Mouse (Mus musculus) inflammation-experienced regulatory T-cells, adult 6 months (primary cell): ENCODE data around the gene Suds3. TPM values are rescaled to one million over a fixed set of nuclear protein-coding genes. Genes with fewer than 3 reads are reported as not detected.
A peak's percentile ranks its signal among the peaks of the same experiment; 100 is the strongest.

Experiments used
- ATAC-seq: one replicate; pipeline ENCODE4 v1.8.0; 2017
- polyA plus RNA-seq, 3 experiments: library from polyadenylated mRNA; unstranded; fragments of 100-300 nt; shearing (Covaris generic); gene quantifications; one replicate each; pipeline ENCODE4 v1.2.1; 2017

The Suds3 gene
- polyA plus RNA-seq, 3 experiments from 2014 or later = 8.8 to 14.4 (median 11.7) TPM

DNA sequence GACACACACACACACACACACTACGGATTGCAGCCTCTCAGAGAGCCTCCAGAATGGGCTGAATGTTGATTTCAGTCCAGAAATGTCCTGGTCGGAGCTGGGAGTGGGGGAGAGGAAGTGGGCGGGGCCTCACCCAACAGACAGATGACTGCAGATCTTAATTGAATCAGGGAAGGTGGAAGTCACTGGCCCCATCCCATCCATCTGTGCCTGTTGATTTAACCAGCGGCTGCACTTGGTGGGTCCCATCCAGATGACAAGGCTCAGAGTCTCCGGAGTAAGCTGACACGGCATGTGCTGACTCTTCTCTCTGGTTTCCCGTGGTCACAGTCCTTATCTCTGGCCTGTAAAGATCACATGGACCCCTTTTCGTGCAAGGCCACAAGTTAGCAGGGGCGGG lies 20.0 kb upstream of the Suds3 start:
- peak; percentile 35 for ATAC-seq

DNA sequence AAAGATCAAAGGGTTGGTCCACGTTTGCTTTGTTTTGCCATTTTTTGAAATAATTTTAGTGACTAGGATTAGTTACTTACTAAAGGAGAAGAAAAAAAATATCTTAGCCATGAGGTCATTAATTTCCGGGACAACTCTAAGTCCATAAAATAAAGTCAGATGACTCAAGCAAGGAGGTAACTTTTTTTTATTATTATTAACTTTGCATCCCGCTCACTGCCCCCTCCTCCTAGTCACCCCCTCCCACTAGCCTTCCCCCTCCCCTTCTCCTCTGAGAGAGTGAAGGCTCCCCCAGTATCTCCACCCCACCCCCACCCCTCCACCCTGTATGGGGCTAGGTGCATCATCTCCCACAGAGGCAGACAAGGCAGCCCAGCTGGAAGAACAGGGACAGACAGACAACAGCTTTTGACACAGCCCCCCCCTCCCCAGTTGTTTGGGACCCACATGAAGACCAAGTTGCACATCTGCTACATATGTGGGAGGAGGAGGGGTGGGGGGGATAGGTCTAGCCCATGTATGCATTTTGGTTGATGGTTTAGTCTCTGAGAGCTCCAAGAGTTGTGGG lies 19.1 kb upstream of the Suds3 start:
- ATAC-seq = no peak

DNA sequence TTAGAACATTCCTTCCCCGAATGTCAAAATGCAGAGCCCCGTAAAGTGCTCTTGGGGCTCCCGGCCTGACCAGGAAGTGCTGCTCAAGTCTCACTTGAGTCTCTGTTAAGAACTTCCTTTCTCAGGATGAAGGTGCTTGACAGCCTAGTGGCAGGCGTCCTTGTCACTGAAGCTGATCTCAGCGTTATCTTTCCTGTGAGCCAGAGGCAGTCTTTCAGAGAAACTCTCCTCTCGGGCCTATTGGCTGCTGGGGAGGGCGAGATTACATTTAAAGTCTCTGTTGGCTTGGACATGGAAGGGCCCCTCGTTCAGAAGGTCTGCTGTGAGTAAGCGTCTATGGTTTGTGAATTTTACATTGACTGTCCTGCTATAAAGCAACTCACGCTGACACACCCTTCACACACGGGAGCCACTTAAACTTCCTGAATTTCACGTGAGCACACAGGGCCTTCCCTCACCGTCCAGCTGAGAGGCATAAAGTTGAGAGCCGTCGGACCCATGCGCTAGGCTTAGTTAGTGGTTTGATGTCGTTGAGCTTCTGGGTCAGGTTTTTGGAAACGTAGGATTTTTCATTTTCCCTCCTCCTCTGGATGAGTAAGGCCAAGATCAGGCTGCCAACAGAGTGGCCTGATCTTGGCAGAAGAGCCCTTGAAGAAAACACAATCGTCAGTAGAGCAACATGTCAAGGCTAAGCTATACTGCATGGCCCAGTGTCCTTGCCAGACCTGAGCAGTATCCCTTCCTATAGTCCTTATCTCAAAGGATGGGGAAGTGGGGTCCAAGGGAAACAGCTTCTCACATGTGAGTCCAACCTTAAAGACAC lies 18.4 kb upstream of the Suds3 start:
- ATAC-seq = peak; percentile 32

DNA sequence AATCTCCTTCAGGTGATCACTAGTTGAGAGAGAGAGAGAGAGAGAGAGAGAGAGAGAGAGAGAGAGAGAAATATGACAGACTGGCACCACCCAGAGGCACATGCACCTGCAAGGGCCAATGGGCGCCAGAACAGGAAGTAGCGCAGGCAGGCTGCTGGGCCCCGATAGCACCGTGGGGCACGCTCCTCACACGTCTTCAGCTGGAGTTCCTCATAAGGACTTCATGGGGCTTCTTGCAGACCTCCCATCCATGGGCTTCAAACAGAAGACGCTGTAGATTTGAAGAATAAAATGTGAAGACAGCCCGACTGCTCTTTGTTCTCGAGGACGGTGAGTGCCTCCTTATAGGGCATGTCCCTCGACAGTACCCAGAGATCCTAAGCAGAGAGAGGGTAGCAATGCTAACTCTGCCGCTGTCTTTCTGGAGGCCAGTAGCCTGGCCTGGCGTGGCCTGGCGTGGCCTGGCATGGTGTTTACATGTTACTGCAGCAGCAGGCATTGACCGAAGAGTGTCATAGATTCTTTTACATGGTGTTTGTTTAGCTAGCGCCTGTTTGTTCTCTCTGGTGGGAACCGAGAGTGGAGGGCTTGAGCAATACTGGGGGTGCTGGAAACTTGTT lies 17.6 kb upstream of the Suds3 start:
- ATAC-seq = peak; percentile 88

- ATAC-seq = no peak
Measured at GRCm38 (mm10) chr5:117130726-117131125, 14.8 kb upstream of the Suds3 start.

- ATAC-seq = no peak
Measured at GRCm38 (mm10) chr5:117127051-117127450, 11.1 kb upstream of the Suds3 start.

GRCm38 (mm10) chr5:117125482-117126346 lies 9.8 kb upstream of the Suds3 start:
- ATAC-seq = no peak

DNA sequence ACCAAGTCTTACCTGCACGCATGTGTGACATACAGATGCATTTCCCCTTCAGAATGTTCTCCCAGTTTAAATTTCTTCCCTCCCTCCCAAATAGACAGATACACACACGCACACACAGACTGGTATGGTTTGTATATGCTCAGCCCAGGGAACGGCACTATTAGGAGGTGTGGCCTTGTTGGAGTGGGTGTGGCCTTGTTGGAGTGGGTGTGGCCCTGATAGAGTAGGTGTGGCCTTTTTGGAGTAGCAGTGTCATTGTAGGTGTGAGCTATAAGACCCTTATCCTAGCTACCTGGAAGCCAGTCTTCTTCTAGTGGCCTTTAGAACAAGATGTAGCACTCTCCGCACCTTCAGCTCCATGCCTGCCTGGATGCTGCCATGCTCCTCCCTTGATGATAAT lies 7.9 kb upstream of the Suds3 start:
- ATAC-seq = no peak

DNA sequence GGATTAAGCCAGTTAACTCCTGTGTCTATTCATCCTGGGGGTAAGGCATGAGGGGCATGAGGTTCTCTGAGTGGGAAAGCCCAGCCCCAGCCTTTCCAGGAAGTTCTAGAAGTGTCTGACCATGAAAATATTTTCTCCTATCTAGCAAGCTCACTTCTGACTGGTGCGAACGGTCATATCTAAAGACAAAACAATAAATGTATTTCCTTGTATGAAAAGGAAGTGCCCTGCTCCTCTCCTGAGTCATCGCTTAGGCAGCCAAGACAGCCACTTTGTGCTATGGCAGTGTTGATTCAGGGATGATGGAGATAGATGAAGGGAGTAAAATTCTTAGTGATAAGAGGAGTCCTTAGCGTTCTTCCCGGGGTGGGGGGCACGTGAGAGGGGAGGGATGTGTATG lies 7.2 kb upstream of the Suds3 start:
- ATAC-seq = no peak

GRCm38 (mm10) chr5:117121657-117122056 lies 5.7 kb upstream of the Suds3 start:
- no peak for ATAC-seq

DNA sequence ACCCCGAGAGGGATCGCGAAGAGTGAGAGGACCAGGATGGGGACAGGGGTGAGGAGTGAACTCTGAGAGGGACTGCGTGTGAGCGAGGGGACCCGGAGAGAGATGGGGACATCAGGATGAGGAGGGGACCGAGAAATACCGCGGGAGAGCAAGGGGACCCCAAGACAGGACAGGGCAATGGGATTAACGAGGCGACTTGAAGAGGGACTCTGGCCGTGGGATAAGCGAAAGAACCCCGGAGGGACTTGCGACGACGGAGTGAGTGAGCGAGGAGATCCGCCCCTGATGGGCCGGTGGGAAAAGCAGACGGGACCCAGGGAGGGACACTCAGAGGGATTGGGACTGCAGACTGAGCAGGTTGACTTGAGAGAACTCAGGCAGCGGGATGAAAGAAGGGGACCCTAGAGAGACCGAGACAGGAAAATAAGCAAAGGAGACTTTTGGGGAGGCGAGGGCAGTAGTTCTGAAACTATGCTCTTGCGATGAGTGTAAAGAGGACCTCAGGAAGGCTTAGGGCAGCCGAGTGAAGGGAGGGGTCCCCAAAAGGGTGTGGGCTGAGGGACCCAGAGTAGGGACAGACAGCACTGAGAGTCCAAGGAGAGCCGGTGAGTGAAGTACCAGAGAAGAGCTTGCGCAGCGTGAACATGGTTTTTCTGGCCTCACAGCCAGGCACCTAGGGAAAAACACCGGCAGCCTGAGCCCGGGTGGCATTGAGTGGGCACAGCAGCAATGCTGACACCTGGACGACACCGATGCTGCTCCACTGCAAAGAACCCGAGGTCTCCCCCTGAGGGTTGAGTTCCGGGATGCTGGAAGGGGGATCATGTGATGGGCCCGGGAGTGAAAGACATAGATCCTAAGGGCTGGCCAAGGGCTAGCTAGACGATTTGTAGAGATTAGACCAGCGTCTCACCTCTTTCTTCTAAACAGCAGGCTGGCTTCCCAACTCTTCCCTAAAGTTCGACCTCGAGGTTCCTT lies 4.9 kb upstream of the Suds3 start:
- ATAC-seq = peak; percentile 3

GRCm38 (mm10) chr5:117119777-117120488 lies 4.0 kb upstream of the Suds3 start, which contains the start of gene Taok3:
TSS of gene Taok3 (plus strand) at chr5:117120129.
- ATAC-seq = peak; percentile 72

- ATAC-seq = no peak
Measured at GRCm38 (mm10) chr5:117118850-117119249, 2.9 kb upstream of the Suds3 start.

GRCm38 (mm10) chr5:117118220-117118619 lies 2.3 kb upstream of the Suds3 start:
- no peak for ATAC-seq

DNA sequence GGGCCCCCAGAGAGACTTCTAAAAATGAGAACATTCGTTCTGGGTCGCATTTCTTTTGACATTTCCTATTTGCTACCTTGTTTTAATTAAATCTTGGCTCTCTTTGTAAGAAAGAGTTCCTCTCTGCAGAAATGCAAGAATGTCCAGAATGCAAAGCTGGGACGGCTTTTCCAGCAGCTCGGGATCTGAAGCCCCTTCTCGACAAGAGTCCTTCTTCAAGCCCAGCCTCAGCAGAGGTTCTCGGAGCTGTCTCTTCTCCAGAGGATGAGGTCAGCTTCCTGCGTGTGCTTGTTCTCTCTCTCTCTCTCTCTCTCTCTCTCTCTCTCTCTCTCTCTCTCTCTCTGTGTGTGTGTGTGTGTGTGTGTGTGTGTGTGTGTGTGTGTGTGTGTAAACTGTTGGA lies 1.8 kb upstream of the Suds3 start:
- no peak for ATAC-seq

DNA sequence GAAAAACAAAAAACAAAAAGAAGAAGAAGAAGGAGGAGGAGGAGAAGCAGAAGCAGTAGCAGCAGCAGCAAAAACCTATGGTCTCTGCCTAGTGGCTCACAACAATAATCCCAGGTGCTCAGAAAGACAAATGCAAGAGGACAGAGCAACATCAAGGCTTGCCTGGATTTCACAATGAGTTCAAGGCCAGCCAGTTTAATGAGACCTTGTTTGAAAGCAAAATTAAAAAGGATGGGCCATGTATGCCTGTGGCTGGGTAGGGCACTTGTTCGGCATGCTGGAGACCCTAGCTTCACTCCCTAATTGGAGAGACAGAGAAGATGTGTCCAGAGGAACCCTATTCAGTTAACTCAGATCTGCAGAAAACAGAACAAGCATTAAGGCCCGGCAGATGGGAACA lies 1.3 kb upstream of the Suds3 start:
- ATAC-seq = no peak

DNA sequence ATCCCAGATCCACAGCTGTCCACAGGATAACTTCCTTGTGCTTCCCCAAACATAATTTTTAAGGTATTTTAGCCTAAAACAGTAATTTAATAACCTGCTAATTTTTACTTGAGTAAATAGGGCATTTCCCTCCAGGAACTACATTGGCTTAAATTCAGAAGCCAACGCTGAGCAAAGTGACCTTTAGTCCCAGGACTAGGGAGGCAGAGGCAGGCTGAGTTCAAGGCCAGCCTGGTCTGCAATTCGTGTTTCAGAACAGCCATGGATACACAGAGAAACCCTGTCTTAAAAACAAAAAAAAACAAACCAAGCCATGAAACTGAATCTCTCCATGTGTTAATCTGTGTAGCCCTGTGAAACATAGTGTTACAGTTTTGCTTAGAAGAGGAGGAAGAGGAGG lies 747 bp upstream of the Suds3 start:
- ATAC-seq = no peak

GRCm38 (mm10) chr5:117115193-117115767 lies 633 bp downstream of the Suds3 start:
- no peak for ATAC-seq

GRCm38 (mm10) chr5:117114581-117115192 lies 1.2 kb downstream of the Suds3 start:
- no peak for ATAC-seq

DNA sequence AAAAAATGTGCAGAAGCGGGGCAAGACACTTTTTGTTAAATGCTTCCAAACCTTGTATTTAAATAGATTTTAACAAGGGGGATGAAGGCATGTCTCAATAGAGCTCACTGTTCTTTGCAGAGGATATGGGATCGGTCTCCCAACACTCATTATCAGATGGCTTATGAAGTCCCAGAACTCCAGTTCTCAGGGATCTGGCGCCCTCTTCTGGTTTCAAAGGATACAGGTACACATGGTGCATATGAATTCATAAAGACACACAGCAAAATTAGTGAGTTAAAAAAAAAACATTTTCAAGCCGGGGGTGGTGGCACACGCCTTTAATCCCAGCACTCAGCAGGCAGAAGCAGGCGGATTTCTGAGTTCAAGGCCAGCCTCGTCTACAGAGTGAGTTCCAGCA lies 2.6 kb downstream of the Suds3 start:
- no peak for ATAC-seq
